Mouse (Mus musculus): ENCODE data around the gene Add2.

- TF ChIP-seq POLR2A (IDR thresholded peaks at IDR 0.05; ENCODE audit: borderline replicate concordance, extremely low read depth, low read depth, low read length) (no peak), CTCF (IDR thresholded peaks at IDR 0.05; ENCODE audit: insufficient read depth, low read length) (no peak)
These were observed 24.6 kb downstream of the Add2 start for GRCm38 (mm10) chr6:86053099-86053498.
